Mouse (Mus musculus) CH12.LX (cell line): Measurements from ENCODE around the gene Hmces. TPM values are rescaled to one million over a fixed set of nuclear protein-coding genes. Genes with fewer than 3 reads are reported as not detected.

Experiments
- DNase-seq: peaks from one replicate; pipeline ENCODE4 v3.0.0-alpha.2; 2013; ENCODE audit errors: extremely low read depth
- H3K27ac ChIP-seq: 2 replicates; pipeline ENCODE4 v1.5.1; 2012; ENCODE audit warnings: low read depth, mild to moderate bottlenecking, control low read depth, moderate library complexity; ENCODE audit not compliant: insufficient read depth
- H3K27me3 ChIP-seq: replicated peaks from 2 replicates; pipeline ENCODE3; 2012; ENCODE audit warnings: inconsistent platforms
- H3K36me3 ChIP-seq, 2 experiments: replicated peaks in 1 of 2; 2 replicates each; pipeline versions ENCODE3 to v1.6.1; 2012; ENCODE audit warnings: inconsistent platforms in 1 of 2, low read length in 1 of 2, mild to moderate bottlenecking in 1 of 2, mixed read lengths in 1 of 2, moderate library complexity in 1 of 2; ENCODE audit not compliant: control insufficient read depth in 1 of 2, insufficient read depth in 1 of 2
- H3K4me1 ChIP-seq, 2 experiments: 2 replicates each; pipeline ENCODE4 v1.6.1; 2012; ENCODE audit warnings: inconsistent platforms in 1 of 2, moderate library complexity in 1 of 2; ENCODE audit not compliant: insufficient read depth in 2 of 2, control insufficient read depth in 1 of 2
- H3K4me2 ChIP-seq: 2 replicates; pipeline ENCODE4 v1.6.1; 2012; ENCODE audit warnings: low read depth, mild to moderate bottlenecking, control low read depth; ENCODE audit not compliant: poor library complexity, insufficient read depth, severe bottlenecking
- H3K4me3 ChIP-seq, 3 experiments: fragments of 150-350 bp in 1 of 3; sonication (generic) in 1 of 3; replicated peaks in 1 of 3; 2 replicates each; pipeline versions ENCODE3 to v1.5.1; 2011 to 2012; ENCODE audit warnings: low read depth in 2 of 3, low read length in 2 of 3, mild to moderate bottlenecking in 2 of 3, moderate library complexity in 2 of 3, control low read depth in 1 of 3, improper control_type of control experiment in 1 of 3, inconsistent platforms in 1 of 3, mixed read lengths in 1 of 3; ENCODE audit not compliant: poor library complexity in 1 of 3
- H3K79me2 ChIP-seq: replicated peaks from 2 replicates; pipeline ENCODE4 v1.6.1; 2012; ENCODE audit warnings: mild to moderate bottlenecking, moderate library complexity; ENCODE audit not compliant: control insufficient read depth, poor library complexity, insufficient read depth, severe bottlenecking; ENCODE audit errors: extremely low read depth
- H3K9ac ChIP-seq: 2 replicates; pipeline ENCODE4 v1.6.1; 2012; ENCODE audit warnings: low read depth, mild to moderate bottlenecking, control low read depth, moderate library complexity; ENCODE audit not compliant: insufficient read depth
- H3K9me3 ChIP-seq: replicated peaks from 2 replicates; pipeline ENCODE3; 2012; ENCODE audit warnings: low read length, inconsistent platforms, mixed read lengths
- BHLHE40 ChIP-seq: IDR thresholded peaks from 2 replicates; pipeline ENCODE4 v1.6.1; 2011; ENCODE audit warnings: mild to moderate bottlenecking, low read depth, low read length, improper control_type of control experiment
- CHD1 ChIP-seq: IDR thresholded peaks from 2 replicates; pipeline ENCODE4 v1.6.1; 2012; ENCODE audit warnings: low read depth, low read length, improper control_type of control experiment, inconsistent platforms
- CHD2 ChIP-seq: IDR thresholded peaks from 2 replicates; pipeline ENCODE4 v1.6.1; 2011; ENCODE audit warnings: low read length, improper control_type of control experiment
- CTCF ChIP-seq, 2 experiments: IDR thresholded peaks in 1 of 2; conservative IDR thresholded peaks in 1 of 2; 2 replicates each; pipeline ENCODE4 v1.5.1; 2011 to 2012; ENCODE audit warnings: low read depth in 2 of 2, low read length in 2 of 2, improper control_type of control experiment in 1 of 2, inconsistent platforms in 1 of 2, mild to moderate bottlenecking in 1 of 2, moderate library complexity in 1 of 2
- ELF1 ChIP-seq: IDR thresholded peaks from 2 replicates; pipeline ENCODE4 v1.6.1; 2014; ENCODE audit warnings: low read depth, mild to moderate bottlenecking, inconsistent platforms, low read length, improper control_type of control experiment
- EP300 ChIP-seq: IDR thresholded peaks from 2 replicates; pipeline ENCODE4 v1.6.1; 2011; ENCODE audit warnings: low read length, improper control_type of control experiment
- ETS1 ChIP-seq: conservative IDR thresholded peaks from 2 replicates; pipeline ENCODE4 v1.6.1; 2012; ENCODE audit warnings: low read depth, mild to moderate bottlenecking, inconsistent platforms, low read length, improper control_type of control experiment, moderate library complexity
- GABPA ChIP-seq: IDR thresholded peaks from 2 replicates; pipeline ENCODE4 v1.6.1; 2012; ENCODE audit warnings: low read depth, low read length, improper control_type of control experiment, inconsistent platforms; ENCODE audit not compliant: insufficient replicate concordance
- HCFC1 ChIP-seq: IDR thresholded peaks from 2 replicates; pipeline ENCODE4 v1.6.1; 2012; ENCODE audit warnings: low read depth, mild to moderate bottlenecking, inconsistent platforms, low read length, improper control_type of control experiment
- JUN ChIP-seq: IDR thresholded peaks from 2 replicates; pipeline ENCODE4 v1.6.1; 2011; ENCODE audit warnings: low read depth, mild to moderate bottlenecking, low read length, improper control_type of control experiment, moderate library complexity; ENCODE audit not compliant: insufficient read depth
- KAT2A ChIP-seq: IDR thresholded peaks from 2 replicates; pipeline ENCODE4 v1.6.1; 2012; ENCODE audit warnings: low read length, improper control_type of control experiment, inconsistent platforms; ENCODE audit not compliant: insufficient replicate concordance
- MAX ChIP-seq: IDR thresholded peaks from 2 replicates; pipeline ENCODE4 v1.6.1; 2011; ENCODE audit warnings: low read length, improper control_type of control experiment
- NELFE ChIP-seq: IDR thresholded peaks from 2 replicates; pipeline ENCODE4 v1.6.1; 2011; ENCODE audit warnings: low read depth, low read length, improper control_type of control experiment
- PAX5 ChIP-seq: IDR thresholded peaks from 2 replicates; pipeline ENCODE4 v1.6.1; 2012; ENCODE audit warnings: low read length, inconsistent platforms, mixed read lengths
- POLR2A ChIP-seq: IDR thresholded peaks from 2 replicates; pipeline ENCODE4 v1.6.1; 2011; ENCODE audit warnings: low read depth, mild to moderate bottlenecking, improper control_type of control experiment, low read length
- RCOR1 ChIP-seq: conservative IDR thresholded peaks from 2 replicates; pipeline ENCODE4 v1.6.1; 2012; ENCODE audit warnings: low read depth, mild to moderate bottlenecking, inconsistent platforms, low read length, improper control_type of control experiment
- SMC3 ChIP-seq: IDR thresholded peaks from 2 replicates; pipeline ENCODE4 v1.6.1; 2011; ENCODE audit warnings: low read depth, low read length, improper control_type of control experiment
- TCF12 ChIP-seq: IDR thresholded peaks from 2 replicates; pipeline ENCODE4 v1.6.1; 2014; ENCODE audit warnings: low read depth, mild to moderate bottlenecking, inconsistent platforms, low read length, improper control_type of control experiment
- UBTF ChIP-seq: IDR thresholded peaks from 2 replicates; pipeline ENCODE4 v1.6.1; 2012; ENCODE audit warnings: low read depth, mild to moderate bottlenecking, inconsistent platforms, low read length, improper control_type of control experiment, moderate library complexity
- USF1 ChIP-seq: IDR thresholded peaks from 2 replicates; pipeline ENCODE4 v1.6.1; 2014; ENCODE audit warnings: low read depth, mild to moderate bottlenecking, inconsistent platforms, low read length, improper control_type of control experiment
- USF2 ChIP-seq: conservative IDR thresholded peaks from 2 replicates; pipeline ENCODE4 v1.6.1; 2011; ENCODE audit warnings: low read depth, low read length, improper control_type of control experiment
- ZC3H11A ChIP-seq: IDR thresholded peaks from 2 replicates; pipeline ENCODE4 v1.6.1; 2012; ENCODE audit warnings: low read depth, mild to moderate bottlenecking, inconsistent platforms, low read length, improper control_type of control experiment
- ZNF384 ChIP-seq: IDR thresholded peaks from 2 replicates; pipeline ENCODE4 v1.6.1; 2012; ENCODE audit warnings: low read depth, low read length, improper control_type of control experiment, inconsistent platforms
- dilution Hi-C: fragments of 300-500 bp; cut with MboI; formaldehyde crosslinking; loops from 2 replicates; pipeline ENCODE4 v1.14.3; 2020; ENCODE audit warnings: low sequenced_read_pairs; ENCODE audit not compliant: extremely low pct_unique_long_range_greater_than_20kb, extremely low pct_ligation_motif_present
- in situ Hi-C: fragments of 300-500 bp; cut with MboI; formaldehyde crosslinking; loops from 3 replicates; pipeline ENCODE4 v1.14.3; 2019; ENCODE audit warnings: low sequenced_read_pairs, low pct_ligation_motif_present, low pct_unique_long_range_greater_than_20kb, mixed read lengths
- polyA plus RNA-seq: library from polyadenylated mRNA; unstranded; fragments of >175 nt; gene quantifications from 2 replicates; pipeline ENCODE4 v1.2.1, GENCODE M21; 2012; ENCODE audit warnings: low read depth; ENCODE audit not compliant: insufficient read length
- total RNA-seq, 2 experiments: library from RNA; depleted of rRNA; stranded (reverse); fragments of 300-350 nt in 1 of 2; fragments of >200 nt in 1 of 2; gene quantifications; 2 replicates each; pipeline ENCODE4 v1.2.3; 2012 to 2014

Hmces gene
- total and polyA plus RNA-seq, 3 experiments = 0.31 to 11.8 (median 0.99) TPM

GRCm38 (mm10) chr6:87876068-87876643 lies 37.6 kb upstream of the Hmces start:
- Histone ChIP-seq H3K4me3 (no peak overlapping the region), H3K4me1 (peaks cover 7 to 9% of the 10 kb centered on the region in 2 experiments; a peak in 3 of 4 replicates), H3K36me3 (no peaks in the 10 kb centered on the region), H3K9me3 (peaks cover 3% of the 10 kb centered on the region), H3K9ac (no peak overlapping the region), H3K27ac (no peak overlapping the region), H3K4me2 (peak overlapping the region; percentile 25; the same call in 1 of the 2 replicates), H3K27me3 (peaks cover 3% of the 10 kb centered on the region), H3K79me2 (no peaks in the 10 kb centered on the region)
- TF ChIP-seq ETS1 (no peak), JUN (no peak), USF2 (no peak), USF1 (no peak), ELF1 (peak; percentile 65), UBTF (no peak), CTCF (conservative IDR thresholded peaks at IDR 0.05 in 1 of 2, IDR thresholded peaks at IDR 0.05 in 1 of 2; ENCODE audit: low read depth in 2 of 2, low read length in 2 of 2) (no peak), PAX5 (no peak), ZC3H11A (no peak), EP300 (no peak), GABPA (no peak), MAX (no peak), CHD1 (no peak), TCF12 (0 out of 2 replicates have a peak, but pooled peaks have one; percentile 40), NELFE (no peak), ZNF384 (no peak), RCOR1 (no peak), POLR2A (no peak), SMC3 (no peak), HCFC1 (0 out of 2 replicates have a peak, but pooled peaks have one; percentile 11), CHD2 (no peak), KAT2A (no peak)
- no peak for DNase-seq
- in situ Hi-C loops = no loop called here
- dilution Hi-C loops = no loop called here

- dilution Hi-C loops = no loop called here
These were observed 34.7 kb upstream of the Hmces start for GRCm38 (mm10) chr6:87879010-87879409.

More at GRCm38 (mm10) chr6:87879010-87879409, 34.7 kb upstream of the Hmces start:
- Histone ChIP-seq H3K27me3 (peaks cover 6% of the 10 kb centered on the region), H3K27ac (no peak overlapping the region), H3K79me2 (no peaks in the 10 kb centered on the region), H3K9ac (no peak overlapping the region), H3K4me1 (peaks cover 7 to 9% of the 10 kb centered on the region in 2 experiments; a peak in 3 of 4 replicates), H3K9me3 (peaks cover 2% of the 10 kb centered on the region), H3K4me2 (no peak overlapping the region), H3K4me3 (no peak overlapping the region), H3K36me3 (no peaks in the 10 kb centered on the region)
- no peak for TF ChIP-seq RCOR1
- TF ChIP-seq MAX = peak; percentile 22; the same call in 1 of the 2 replicates
- TF ChIP-seq BHLHE40 = 0 out of 2 replicates have a peak, but pooled peaks have one; percentile 29
- peak; percentile 6; the same call in 1 of the 2 replicates for TF ChIP-seq USF1
- no peak for TF ChIP-seq TCF12
- in situ Hi-C loops = no loop called here
- no peak for DNase-seq
